Mouse (Mus musculus) kidney, postnatal 10 days (tissue): ENCODE data around the gene Map3k1.
"Not testable (repeated sequence)": the region's sequence is repeated elsewhere in the genome, so short reads cannot be mapped to it uniquely, and the experiment has no call there.

Experiments used
- DNase-seq: peaks from one replicate; pipeline ENCODE4 v3.0.0; 2021; ENCODE audit warnings: mixed read lengths

Map3k1 gene

DNA sequence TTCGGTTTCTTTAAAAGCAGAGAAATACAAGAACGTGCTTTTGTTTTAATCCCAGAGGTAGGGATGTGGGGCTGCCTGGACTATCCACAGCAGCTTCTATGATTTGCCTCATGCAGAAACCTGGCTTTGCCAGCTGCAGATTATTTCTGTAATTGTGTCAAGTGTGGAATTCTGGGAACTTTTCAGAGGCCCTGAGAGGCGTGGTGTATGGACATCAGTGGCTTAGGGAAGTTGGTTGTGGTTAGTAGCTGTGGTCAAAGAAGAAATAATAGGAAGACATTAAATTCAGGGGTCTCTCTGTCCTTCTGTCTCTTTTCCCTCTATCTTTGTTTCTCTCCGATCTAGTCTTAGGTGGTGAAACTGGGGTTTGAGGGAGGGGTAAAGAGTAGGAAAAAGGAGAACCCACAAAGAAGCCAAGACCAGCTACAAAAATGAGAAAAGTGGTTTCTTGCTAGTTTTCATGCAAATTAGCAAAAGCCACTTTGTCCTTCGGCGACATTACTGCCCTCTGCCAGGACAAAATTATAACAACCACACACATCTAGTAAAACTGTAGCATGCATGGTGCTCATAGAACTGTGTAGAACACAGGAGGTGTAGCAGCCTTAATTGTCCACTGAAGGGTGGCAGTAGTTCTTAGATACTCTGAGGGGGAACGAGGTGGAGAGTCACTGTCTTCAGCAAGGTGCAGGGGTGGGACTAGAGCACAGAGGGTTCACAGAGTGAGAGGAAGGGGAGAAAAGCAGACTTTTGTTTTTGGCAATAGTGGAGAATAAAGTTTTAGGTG lies 67.4 kb downstream of the Map3k1 start:
- no peak for DNase-seq

DNA sequence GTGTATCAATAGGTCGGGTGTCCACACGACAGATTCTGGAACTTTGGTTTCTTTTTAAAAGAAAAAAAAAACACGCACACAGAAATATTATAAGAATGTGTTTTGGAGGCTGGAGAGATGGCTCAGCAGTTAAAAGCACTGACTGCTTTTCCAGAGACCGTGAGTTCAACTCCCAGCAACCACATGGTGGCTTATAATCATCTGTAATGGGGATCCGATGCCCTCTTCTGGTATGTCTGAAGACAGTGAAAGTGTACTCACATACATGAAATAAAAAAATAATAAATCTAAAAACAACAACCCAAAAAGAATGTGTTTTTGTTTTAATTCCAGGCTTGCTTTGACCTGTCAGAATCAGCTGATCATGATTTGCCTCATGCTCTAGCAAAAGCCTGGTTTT lies 81.9 kb downstream of the Map3k1 start:
- DNase-seq = no peak

GRCm38 (mm10) chr13:111725165-111726077 lies 83.4 kb downstream of the Map3k1 start:
- DNase-seq = peak; percentile 99

DNA sequence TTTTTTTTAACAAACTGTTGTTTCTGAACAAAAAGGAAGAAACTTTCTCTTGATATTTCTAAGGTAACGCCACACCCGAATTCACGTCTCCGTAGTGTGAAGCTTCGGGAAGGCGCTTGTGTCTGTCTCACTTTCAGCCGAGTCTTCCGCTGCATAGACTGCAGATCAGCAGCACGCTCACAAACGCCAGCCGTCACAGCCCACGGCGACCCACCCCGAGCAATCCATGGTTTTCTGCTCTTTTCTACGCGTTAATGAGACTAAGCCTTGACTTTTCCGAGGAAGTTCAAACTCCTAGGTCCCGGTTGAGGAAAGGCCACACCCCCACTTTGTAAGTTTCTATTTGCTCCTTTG lies 84.0 kb downstream of the Map3k1 start:
- DNase-seq = no peak

GRCm38 (mm10) chr13:111719726-111720125 lies 89.1 kb downstream of the Map3k1 start:
- no peak for DNase-seq

DNA sequence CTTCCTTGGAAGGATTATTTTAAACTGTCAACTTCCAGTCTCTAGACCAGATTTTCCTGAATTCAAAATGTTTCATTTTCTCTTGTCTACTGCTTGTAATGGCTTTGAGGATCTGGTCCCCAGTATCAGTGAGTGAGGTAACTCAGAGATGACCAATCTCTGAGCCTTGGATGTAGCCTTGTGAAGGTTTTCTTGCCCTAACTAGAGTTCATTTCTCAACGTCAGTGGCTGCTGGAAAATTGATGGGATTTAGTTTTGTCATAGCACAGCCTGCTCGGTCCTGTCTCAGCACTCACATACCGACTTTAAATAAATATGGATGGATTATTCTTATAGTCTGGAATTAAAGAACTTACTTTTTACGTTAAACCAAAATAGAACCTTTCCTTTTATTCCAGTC lies 98.3 kb downstream of the Map3k1 start:
- DNase-seq = no peak

DNA sequence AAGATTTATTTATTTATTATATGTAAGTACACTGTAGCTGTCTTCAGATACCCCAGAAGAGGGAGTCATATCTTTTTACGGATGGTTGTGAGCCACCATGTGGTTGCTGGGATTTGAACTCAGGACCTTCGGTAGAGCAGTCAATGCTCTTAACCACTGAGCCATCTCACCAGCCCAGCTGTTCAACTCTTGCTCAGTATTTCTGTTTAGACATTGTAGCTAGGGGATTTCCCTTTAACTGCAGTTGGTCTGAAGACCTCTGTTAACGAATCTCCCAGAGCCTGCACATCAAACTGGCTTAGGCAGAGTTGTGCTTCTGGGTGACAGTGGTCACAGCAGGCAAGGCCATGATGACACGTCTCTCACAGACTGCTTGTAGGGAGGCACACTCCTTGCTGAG lies 104.8 kb downstream of the Map3k1 start:
- DNase-seq = not testable (repeated sequence)

- DNase-seq = no peak
Observed at GRCm38 (mm10) chr13:111703396-111703795, 105.4 kb downstream of the Map3k1 start.
